Mouse (Mus musculus) intestine, postnatal 0 days (tissue): ENCODE data around the gene Dscam. TPM values are rescaled to one million over a fixed set of nuclear protein-coding genes. Genes with fewer than 3 reads are reported as not detected.

Experiments
- ATAC-seq: fragments of 200-750 bp; cut with Nextera tagmentation; 2 replicates; pipeline ENCODE4 v1.8.0; 2017; ENCODE audit warnings: mild to moderate bottlenecking, moderate TSS enrichment, moderate library complexity
- H3K27ac ChIP-seq: fragments of 300-500 bp; sonication (generic); 2 replicates; pipeline ENCODE4 v1.5.1; 2014; ENCODE audit warnings: mild to moderate bottlenecking, low read depth, low read length, moderate library complexity
- H3K27me3 ChIP-seq: fragments of 300-500 bp; sonication (generic); replicated peaks from 2 replicates; pipeline ENCODE4 v1.6.1; 2014; ENCODE audit warnings: low read length, mixed read lengths; ENCODE audit not compliant: control insufficient read depth, insufficient read depth
- H3K36me3 ChIP-seq: fragments of 300-500 bp; sonication (generic); 2 replicates; pipeline ENCODE4 v1.6.1; 2014; ENCODE audit warnings: mild to moderate bottlenecking, moderate library complexity; ENCODE audit not compliant: control insufficient read depth, insufficient read depth
- H3K4me1 ChIP-seq: fragments of 300-500 bp; sonication (generic); replicated peaks from 2 replicates; pipeline ENCODE4 v1.6.1; 2014; ENCODE audit warnings: antibody characterized with exemption, low read length, mixed read lengths; ENCODE audit not compliant: control insufficient read depth, insufficient read depth
- H3K4me2 ChIP-seq: fragments of 300-500 bp; sonication (generic); replicated peaks from 2 replicates; pipeline ENCODE4 v1.6.1; 2014; ENCODE audit warnings: low read depth, mild to moderate bottlenecking, moderate library complexity
- H3K4me3 ChIP-seq: fragments of 300-500 bp; sonication (generic); 2 replicates; pipeline ENCODE4 v1.5.1; 2014; ENCODE audit warnings: low read depth, low read length
- H3K9ac ChIP-seq: fragments of 300-500 bp; sonication (generic); 2 replicates; pipeline ENCODE4 v1.6.1; 2014; ENCODE audit warnings: mild to moderate bottlenecking, low read depth, low read length
- H3K9me3 ChIP-seq: fragments of 300-500 bp; sonication (generic); 2 replicates; pipeline ENCODE4 v1.6.1; 2016; ENCODE audit warnings: mixed run types; ENCODE audit not compliant: control insufficient read depth
- CTCF ChIP-seq: sonication (generic); IDR thresholded peaks from 2 replicates; pipeline ENCODE4 v1.5.1; 2016; ENCODE audit warnings: low read depth, mild to moderate bottlenecking, control low read depth, antibody characterized with exemption, moderate library complexity
- WGBS: fragments of 180-500 bp; shearing (Covaris S2); extraction: QIAGEN DNeasy Blood & Tissue Kit; methylation state at CpG from one replicate; pipeline ENCODE4 v1.1.7; 2014; 5-methylcytosine and 5-hydroxymethylcytosine counted together
- polyA plus RNA-seq: library from polyadenylated mRNA; unstranded; fragments of >200 nt; fragmentation: Nextera tagmentation; extraction: Ambion mirVana; gene quantifications from 2 replicates; pipeline ENCODE4 v1.2.1, GENCODE M21; 2015

Gene Dscam
- polyA plus RNA-seq, 1 experiment from 2014 or later = 0.25 TPM

GRCm38 (mm10) chr16:96761225-96761624 is 409.3 kb downstream of the Dscam start:
- TF ChIP-seq CTCF = no peak
- no peaks in the 10 kb centered on the region for H3K36me3 ChIP-seq
- no peak overlapping the region for H3K27ac ChIP-seq
- H3K4me1 ChIP-seq = no peaks in the 10 kb centered on the region
- 37% methylated on average over 12 of the region's 12 CpGs for WGBS
- no peak overlapping the region for H3K9ac ChIP-seq
- H3K4me3 ChIP-seq = no peak overlapping the region
- ATAC-seq = no peak
- no peaks in the 10 kb centered on the region for H3K9me3 ChIP-seq
- H3K27me3 ChIP-seq = no peaks in the 10 kb centered on the region
- no peak overlapping the region for H3K4me2 ChIP-seq

GRCm38 (mm10) chr16:96759081-96759603 is 411.4 kb downstream of the Dscam start:
- Histone ChIP-seq H3K9me3 (no peaks in the 10 kb centered on the region), H3K27me3 (no peaks in the 10 kb centered on the region), H3K9ac (no peak overlapping the region), H3K27ac (no peak overlapping the region), H3K4me3 (no peak overlapping the region), H3K4me2 (no peak overlapping the region), H3K36me3 (no peaks in the 10 kb centered on the region), H3K4me1 (no peaks in the 10 kb centered on the region)
- no peak for TF ChIP-seq CTCF
- ATAC-seq = no peak
- 65% methylated on average over 5 of the region's 5 CpGs for WGBS

GRCm38 (mm10) chr16:96758381-96758780 is 412.2 kb downstream of the Dscam start:
- Histone ChIP-seq H3K27ac (no peak overlapping the region), H3K4me1 (no peaks in the 10 kb centered on the region), H3K27me3 (no peaks in the 10 kb centered on the region), H3K36me3 (no peaks in the 10 kb centered on the region), H3K4me2 (no peak overlapping the region), H3K4me3 (no peak overlapping the region), H3K9me3 (no peaks in the 10 kb centered on the region), H3K9ac (no peak overlapping the region)
- TF ChIP-seq CTCF = no peak
- no peak for ATAC-seq
- WGBS = 61% methylated on average over 3 of the region's 3 CpGs

GRCm38 (mm10) chr16:96757588-96758313 is 412.8 kb downstream of the Dscam start:
- H3K9ac ChIP-seq = no peak overlapping the region
- H3K27ac ChIP-seq = no peak overlapping the region
- no peaks in the 10 kb centered on the region for H3K36me3 ChIP-seq
- H3K4me1 ChIP-seq = no peaks in the 10 kb centered on the region
- TF ChIP-seq CTCF = no peak
- H3K27me3 ChIP-seq = no peaks in the 10 kb centered on the region
- no peak overlapping the region for H3K4me2 ChIP-seq
- H3K9me3 ChIP-seq = no peaks in the 10 kb centered on the region
- H3K4me3 ChIP-seq = no peak overlapping the region
- 10% methylated on average over 9 of the region's 9 CpGs for WGBS
- no peak for ATAC-seq

GRCm38 (mm10) chr16:96756994-96757393 is 413.6 kb downstream of the Dscam start:
- ATAC-seq = no peak
- H3K9ac ChIP-seq = no peak overlapping the region
- no peaks in the 10 kb centered on the region for H3K4me1 ChIP-seq
- H3K4me3 ChIP-seq = no peak overlapping the region
- no peak overlapping the region for H3K27ac ChIP-seq
- no peak for TF ChIP-seq CTCF
- no peak overlapping the region for H3K4me2 ChIP-seq
- no peaks in the 10 kb centered on the region for H3K36me3 ChIP-seq
- H3K9me3 ChIP-seq = no peaks in the 10 kb centered on the region
- H3K27me3 ChIP-seq = no peaks in the 10 kb centered on the region
- 29% methylated on average over 7 of the region's 7 CpGs for WGBS

GRCm38 (mm10) chr16:96754971-96755504 is 415.5 kb downstream of the Dscam start:
- H3K9me3 ChIP-seq = no peaks in the 10 kb centered on the region
- H3K27ac ChIP-seq = no peak overlapping the region
- H3K36me3 ChIP-seq = no peaks in the 10 kb centered on the region
- H3K4me1 ChIP-seq = no peaks in the 10 kb centered on the region
- no peak for TF ChIP-seq CTCF
- no peak overlapping the region for H3K4me2 ChIP-seq
- no peak overlapping the region for H3K4me3 ChIP-seq
- WGBS = 79% methylated on average over 6 of the region's 6 CpGs
- H3K9ac ChIP-seq = no peak overlapping the region
- H3K27me3 ChIP-seq = no peaks in the 10 kb centered on the region
- no peak for ATAC-seq
